15 mouse cellular contexts compared by ENCODE assay signal in the genomic region with DNA sequence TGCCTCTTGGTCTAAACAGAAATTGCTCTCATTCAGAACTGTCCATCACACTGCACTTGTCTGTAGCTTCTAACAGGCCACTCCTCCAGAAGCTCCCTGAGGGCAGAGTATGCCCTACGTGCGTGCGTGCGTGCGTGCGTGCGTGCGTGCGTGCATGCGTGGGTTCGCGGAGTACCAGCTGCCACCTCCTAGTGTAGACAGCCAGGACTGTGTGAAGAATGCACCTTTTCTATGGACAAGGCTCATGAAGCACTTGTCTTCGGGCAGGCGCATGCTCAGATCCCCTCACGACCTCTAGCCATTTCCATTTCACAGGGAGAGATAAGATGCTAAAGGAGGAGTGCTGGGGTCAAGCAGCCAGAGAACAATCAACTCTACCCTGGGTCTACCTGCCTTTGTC. TPM values are rescaled to one million over a fixed set of nuclear protein-coding genes. Genes with fewer than 3 reads are reported as not detected.
"Had no signal": no experiment of that assay in that cellular context is flagged by ENCODE, and none has a peak within 500 bp of the region (broad histone marks: within the 10 kb centered on the region; RNA-seq: fewer than 3 reads in every experiment).

No protein-coding gene starts in this region.

- DNase-seq: gastrocnemius, postnatal 14 days; gastrocnemius, postnatal 36 days; heart, adult 11 months; heart, adult 2 months; heart, postnatal 14 days; heart, postnatal 36 days; kidney, adult 11 months; kidney, adult 2 months; kidney, adult 9 months; kidney, postnatal 14 days; kidney, postnatal 36 days; layer of hippocampus, adult 9-11 months; liver; liver, embryonic 13.5 days had no signal

RNA-seq across cellular contexts. Expression of a gene that starts 7.2 kb away (rescaled TPM):
- total RNA-seq: gastrocnemius, adult 8-10 months; gastrocnemius, postnatal 36 days had no signal
